Mouse (Mus musculus): ENCODE measurements around the gene Irs3.

DNA sequence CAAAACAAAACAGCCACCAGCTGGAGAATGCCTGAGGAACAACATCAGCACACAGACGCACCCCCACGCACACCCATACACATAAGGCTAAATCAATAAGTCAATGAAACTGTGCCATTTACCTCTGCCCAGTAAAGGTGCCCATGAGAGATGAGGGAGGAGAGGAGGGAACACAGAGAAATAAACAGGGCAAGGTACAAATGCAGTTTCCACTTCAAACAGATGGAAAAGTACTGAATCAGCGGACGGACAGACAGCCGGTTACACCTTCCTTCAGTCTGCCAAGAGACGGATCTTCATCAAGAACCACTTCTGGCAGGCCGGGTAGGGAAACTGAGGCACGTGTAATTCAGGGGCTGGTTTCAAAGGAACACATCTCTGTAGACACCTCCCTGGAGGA lies 29.3 kb upstream of the Irs3 start:
- TF ChIP-seq POLR2A (IDR thresholded peaks at IDR 0.05; ENCODE audit: low read depth, low read length) (no peak), CTCF (IDR thresholded peaks at IDR 0.05; ENCODE audit: extremely low read depth, insufficient read length, insufficient replicate concordance, low read depth, low read length) (no peak)

All from small intestine, adult 2 months (tissue).